Mouse (Mus musculus) kidney, postnatal 25 days (tissue): ENCODE results near the gene Soga1.

Source experiments
- DNase-seq, 2 experiments: peaks; one replicate each; pipeline ENCODE4 v3.0.0; 2021; ENCODE audit warnings: mixed read lengths in 2 of 2

Gene Soga1

GRCm38 (mm10) chr2:157036400-157036799, 42.7 kb downstream of the Soga1 start:
- DNase-seq, result no peak

DNA sequence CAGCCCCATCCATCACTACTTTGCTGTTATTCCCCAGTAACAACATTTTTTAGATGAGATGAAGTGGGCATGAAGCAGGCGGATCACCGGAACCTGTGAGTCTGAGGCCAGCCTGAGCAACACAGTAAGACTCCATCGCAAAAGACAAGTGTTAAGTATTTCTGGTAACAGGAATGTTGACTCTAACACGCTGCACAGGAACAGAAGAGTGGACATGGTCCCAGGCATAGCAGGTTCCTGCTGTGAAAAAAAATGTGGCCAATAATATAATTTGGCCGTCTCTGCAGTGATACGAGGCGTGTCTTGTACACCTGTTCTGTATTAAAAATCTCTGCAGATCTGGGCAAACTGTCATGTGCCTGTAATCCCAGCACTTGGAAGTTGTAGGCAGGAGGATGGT, 43.7 kb downstream of the Soga1 start:
- no peak for DNase-seq

DNA sequence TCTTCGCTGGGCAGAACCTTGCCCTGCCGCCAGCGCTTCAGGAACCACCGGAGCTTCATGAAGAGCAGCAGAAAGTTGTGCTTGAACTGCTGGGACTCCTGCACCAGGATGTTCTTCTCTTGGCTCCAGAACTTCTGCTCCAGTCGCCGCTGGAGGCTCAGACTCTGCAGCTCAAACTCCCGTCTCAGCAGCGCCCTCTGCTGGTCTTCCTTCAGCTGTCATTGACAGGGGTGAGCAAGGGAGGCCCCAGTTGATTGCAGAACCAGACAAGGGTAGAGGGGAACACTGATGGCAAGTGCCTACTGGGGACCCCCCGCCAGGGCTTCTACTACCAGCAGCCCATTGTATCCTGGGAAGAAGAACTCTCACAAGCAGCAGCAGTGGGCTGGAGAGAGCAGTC, 48.2 kb downstream of the Soga1 start:
- peak; percentile 90 to 95 for DNase-seq

DNA sequence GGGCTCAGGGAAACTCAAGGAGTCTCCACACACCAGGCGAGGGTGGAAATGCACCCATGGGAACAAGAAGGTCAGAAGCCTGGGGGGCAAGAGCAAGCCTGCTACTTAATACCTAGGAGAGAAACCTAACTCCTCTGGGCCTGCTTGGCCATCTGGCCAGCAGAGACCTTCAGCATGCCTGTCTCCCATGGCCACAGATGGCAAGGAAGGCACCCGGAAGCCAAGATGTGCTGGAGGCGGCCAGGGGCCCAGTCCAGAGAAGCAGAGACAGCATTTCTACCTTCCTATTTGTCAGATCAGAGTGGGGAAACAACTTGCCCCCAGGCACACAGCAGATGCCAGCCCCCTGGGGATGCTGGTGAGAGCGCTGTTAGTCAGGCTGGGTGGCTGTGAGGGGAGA, 50.8 kb downstream of the Soga1 start:
- DNase-seq, result no peak

DNA sequence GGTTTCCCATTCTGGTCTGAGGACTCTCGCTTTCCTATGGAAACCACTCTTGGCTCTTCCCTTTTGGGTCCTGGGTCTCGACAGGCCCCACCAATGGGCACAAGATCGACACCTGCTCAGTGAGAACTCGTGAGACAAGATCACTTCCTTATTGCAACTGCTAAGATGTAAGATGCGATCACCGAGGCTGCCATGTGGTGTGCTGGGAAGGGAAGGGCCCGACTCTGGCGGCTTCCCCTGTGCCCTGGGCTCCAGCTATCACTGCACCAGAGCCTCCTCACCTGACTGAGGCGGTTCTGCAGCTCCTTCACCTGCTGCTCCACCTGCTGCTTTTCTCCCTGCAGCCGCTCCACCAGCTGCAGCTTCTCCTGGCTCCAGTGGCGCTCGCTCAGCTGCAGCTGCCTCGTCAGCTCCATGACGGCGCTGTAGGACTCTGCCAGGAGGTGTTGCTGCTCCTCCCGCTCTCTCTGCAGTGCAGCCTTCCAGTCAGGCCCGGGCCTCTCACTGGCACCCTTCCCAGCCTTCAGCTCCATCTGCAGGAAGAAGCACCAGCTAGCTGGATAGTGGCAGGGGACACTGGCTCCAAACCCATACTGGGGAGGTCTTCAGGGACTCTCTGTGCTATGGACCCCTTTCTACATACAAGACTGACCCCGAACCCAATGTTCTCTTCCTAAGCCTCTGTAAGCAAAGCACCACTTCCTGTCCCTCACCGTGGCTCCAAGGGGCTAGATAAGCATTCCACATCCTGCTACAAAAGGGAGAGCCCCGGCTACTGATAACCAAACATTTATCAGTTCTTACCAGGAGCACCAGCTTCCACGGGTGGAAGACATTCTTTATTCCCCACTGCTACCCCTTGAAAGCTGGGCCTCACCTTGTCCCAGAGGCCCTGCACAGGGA, 51.7 kb downstream of the Soga1 start:
- DNase-seq, result no peak

DNA sequence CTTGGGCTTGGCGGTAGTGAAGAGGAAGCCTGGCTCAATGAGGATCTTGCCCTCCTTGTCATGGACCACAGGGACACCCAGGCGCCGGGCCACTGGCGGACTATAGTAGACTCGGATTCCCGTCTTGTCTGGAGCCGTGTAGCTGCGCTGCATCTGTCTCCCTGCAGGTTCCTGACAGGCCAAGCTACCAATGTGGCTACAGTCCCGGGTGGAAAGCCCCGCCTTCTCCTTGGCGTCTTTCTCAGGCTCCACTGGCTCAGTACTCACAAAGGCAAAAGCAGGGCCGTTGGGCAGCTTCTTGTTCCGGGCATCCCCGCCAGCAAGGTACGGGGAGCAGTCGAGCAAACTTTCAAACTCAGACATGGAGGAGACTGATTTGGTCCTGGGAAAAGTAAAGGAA, 57.9 kb downstream of the Soga1 start:
- DNase-seq, result no peak

GRCm38 (mm10) chr2:157019228-157019627, 59.8 kb downstream of the Soga1 start:
- no peak for DNase-seq

GRCm38 (mm10) chr2:157016529-157017270, 62.4 kb downstream of the Soga1 start:
- DNase-seq, result no peak

DNA sequence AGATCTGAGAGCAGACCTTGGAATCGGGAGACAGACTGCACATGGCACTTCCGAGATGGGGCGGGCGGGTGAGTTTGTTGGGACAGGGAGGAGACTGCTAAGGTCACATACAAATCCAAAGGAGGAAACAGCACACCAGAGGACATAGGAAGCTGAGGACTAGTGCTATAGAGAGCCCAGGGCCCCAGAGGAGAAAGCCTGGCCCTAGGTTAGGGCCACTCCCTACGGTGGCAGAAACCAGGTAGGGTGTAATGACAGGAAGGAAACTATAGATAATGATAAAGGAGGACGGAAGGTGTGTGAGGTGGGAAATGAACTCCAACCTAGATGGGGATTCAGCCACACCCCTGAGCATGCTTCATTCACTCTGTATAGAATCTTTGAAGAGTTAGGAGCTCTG, 66.7 kb downstream of the Soga1 start:
- DNase-seq, result no peak

- DNase-seq, result no peak
Observed at GRCm38 (mm10) chr2:157010634-157011310, 68.3 kb downstream of the Soga1 start.

GRCm38 (mm10) chr2:157010121-157010520, 68.9 kb downstream of the Soga1 start:
- no peak for DNase-seq

DNA sequence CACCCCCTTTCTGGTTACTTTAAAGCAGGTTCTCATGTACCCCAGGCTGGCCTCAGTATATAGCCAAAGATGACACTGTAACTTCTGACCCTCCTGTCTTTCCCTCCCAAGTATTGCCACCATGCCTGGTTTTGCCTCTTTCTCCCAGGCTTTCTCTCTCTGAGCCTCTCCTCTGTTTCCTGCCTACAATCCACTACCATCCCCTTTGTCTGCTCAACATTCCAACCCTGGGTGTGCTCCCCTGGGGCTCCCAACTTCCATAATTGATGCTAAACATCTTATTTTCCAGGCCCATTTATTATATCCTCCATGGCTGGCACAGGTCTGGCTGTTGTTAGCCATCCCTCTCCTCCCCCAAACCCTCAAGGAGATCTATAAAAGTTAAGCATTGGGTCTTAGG, 70.5 kb downstream of the Soga1 start:
- no peak for DNase-seq

- DNase-seq, result no peak
Observed at GRCm38 (mm10) chr2:157007234-157007596, 71.8 kb downstream of the Soga1 start.

- DNase-seq, result peak; percentile 92 to 93
Observed at GRCm38 (mm10) chr2:157006511-157007233, 72.4 kb downstream of the Soga1 start, which contains the start of gene Dsn1. Dsn1 (minus strand) TSS chr2:157007154.

DNA sequence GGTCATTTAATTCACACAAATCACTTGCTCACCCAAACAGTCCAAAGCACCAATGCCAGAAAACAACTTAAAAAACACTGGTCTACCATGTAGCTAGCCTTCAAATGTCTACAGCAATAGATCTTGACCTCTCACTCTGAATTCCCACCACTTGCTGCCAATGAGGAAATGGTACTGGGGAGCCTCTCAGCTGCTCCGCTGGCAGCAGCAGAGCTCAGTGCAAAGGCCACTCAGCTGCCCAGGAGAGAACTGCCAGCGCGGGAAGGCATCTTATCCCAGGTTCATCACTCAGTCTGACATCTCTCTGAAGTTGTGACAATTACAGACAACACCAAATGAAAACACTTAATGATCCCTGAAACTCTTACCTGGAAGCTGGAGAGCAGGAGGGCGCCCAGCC, 76.7 kb downstream of the Soga1 start:
- peak; percentile 18 to 62 for DNase-seq

DNA sequence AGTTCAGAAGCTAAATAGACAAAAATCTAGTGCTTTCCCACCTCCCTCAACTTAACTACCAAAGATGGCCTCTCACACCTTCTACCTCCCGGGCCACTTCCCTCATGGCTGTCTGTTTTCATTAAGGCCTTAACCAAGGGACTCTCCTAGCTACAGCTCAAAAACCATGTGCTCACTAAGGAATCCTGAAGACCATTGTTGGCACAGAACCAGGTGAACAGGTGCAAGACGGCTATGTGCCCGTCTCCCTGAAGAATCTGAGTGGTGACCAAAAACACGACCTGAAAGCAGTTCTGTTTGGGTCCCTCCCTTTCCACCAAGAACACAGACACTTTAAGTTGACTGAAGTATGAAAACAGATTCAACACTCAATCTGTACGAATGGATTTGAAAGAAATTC, 80.8 kb downstream of the Soga1 start:
- DNase-seq, result no peak

DNA sequence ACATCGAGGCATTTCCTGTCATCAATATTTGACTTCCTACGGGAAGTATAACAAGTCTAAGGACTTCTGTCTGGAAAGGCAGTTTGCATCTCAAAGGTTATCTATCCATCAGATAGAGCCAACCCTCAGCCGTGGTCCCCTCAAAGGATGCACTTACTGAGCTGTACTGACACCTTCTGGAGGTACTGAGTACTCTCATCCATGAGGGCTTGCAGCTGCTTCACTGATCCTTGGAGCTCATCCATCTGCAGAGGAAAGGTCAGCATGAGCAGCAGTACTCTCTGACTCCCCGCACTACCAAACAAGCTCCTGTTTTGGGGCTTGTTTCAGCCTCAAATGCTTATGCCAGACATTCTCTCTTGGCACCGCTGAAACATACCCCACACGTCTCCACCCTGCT, 82.5 kb downstream of the Soga1 start:
- DNase-seq, result peak; percentile 67 to 73

DNA sequence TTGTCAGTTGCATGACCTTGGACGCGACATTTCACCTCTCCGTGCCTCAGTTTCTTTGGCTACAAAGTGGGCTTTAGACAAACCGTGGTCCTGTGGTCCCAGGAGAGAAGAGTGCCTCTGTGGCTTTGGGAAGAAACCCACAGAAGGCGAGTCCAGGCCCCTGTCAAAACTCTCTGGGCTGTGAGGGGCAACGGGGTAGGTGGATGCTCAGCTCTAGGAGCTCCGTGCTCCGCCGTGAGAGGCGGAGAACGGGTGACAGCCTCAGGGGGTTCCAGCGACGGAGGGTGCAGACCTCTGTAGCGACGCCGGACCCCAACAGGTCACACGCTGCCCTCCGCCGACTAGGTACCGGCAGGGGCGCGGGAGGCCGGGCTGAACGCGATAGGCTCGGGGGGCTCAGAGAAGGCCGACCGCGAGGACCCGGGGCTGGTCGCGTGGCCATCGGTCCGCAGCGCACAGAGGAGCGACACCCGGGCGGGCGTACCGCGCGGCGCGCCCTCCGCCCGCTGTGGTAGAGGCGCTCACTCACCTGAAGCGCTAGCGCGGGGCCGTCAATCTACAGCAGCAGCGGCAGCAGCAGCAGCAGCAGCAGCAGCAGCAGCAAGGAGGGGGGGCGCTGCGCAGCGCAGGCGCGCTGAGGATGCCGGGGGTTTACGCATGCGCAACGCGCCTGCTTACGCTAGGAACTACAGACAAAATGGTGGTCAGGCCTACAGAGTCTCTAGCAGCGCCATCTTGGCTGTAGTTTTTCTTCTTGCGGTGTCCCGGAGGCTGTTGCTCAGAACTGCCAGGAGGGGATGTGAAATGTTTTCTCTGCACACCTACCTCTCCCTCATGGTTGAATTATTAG, 87.4 kb downstream of the Soga1 start, which contains the start of gene Ndrg3:
Ndrg3 (minus strand) TSS at position 587 of the 850 bp plus-strand sequence.
- peak; percentile 96 to 98 for DNase-seq

DNA sequence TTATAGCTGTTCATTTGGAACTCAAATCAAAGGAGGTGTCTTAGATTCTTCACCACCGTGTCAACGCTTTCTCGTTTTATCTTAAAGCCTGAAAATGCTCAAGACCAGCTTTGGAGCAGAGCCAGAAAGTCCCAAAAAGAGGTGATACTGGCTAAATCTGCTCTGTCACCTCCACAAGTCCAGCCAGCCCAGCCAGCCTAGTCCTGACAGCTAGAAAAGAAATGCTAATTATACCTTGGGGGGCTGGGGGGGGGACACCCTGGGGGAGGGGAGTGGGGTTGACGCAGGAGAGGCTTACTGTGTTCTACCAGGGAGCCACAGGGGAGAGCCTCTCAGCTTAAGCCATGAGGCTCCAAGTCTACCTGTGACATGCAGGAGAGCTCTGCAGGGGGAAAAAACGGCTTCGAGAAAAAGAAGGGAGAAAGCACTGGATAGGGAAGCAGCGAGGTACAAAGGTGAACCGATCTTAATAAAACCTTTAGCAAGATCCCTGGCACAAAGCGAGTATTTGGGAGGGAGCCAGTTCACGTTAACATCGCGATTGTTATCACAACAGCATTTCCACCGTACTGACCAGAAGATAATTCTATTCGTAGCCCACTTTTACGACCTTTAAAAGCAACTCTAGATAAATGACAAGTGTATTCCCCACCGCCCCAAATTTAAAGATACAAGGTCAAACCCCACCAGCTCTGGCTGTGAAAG, 88.2 kb downstream of the Soga1 start:
- peak; percentile 43 to 53 for DNase-seq

DNA sequence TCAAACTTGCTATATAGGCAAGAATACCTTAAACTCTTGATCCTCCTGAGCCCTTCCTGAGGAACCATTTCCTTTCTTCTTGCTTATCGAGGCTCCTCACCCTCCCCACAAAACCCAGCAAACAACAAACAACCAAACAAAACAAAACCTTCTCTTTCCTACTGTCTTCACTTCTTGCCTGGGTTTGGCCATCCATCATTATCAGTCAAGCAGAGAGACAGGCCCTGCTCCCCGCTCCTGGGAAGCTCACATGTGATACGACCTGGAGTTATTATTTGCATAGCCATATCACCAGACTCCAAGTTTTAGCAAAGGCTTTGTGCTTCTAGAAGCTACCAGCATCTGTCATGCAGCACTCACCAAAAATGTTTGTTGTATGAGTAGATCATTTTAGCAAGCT, 91.7 kb downstream of the Soga1 start:
- no peak for DNase-seq

DNA sequence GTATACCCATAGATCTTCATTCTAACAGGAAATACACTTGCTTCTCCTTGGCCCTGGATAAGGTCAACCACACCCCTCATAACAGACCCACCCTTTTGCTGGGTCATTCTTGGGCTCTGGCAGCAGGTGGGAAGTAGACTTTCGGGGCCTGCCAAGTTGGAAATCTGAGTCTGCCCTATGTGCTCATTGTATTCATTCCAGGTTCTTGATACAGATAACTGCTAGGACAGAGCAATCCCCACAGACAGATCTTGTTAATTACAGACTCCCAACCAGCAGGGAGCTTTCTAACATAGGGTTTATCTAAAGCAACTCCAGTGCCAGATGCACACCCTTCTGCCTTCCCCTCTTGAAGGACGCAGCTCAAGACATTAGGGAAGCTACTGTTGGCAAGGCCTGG, 96.2 kb downstream of the Soga1 start:
- no peak for DNase-seq
